Mouse (Mus musculus) kidney, postnatal 0 days (tissue): ENCODE measurements around the gene 4921517D22Rik. TPM values are rescaled to one million over a fixed set of nuclear protein-coding genes. Genes with fewer than 3 reads are reported as not detected.
"Not testable (repeated sequence)": the region's sequence is repeated elsewhere in the genome, so short reads cannot be mapped to it uniquely, and the experiment has no call there.

Experiments used
- ATAC-seq: fragments of 200-750 bp; cut with Nextera tagmentation; replicated peaks from 2 replicates; pipeline ENCODE4 v1.8.0; 2017; ENCODE audit warnings: low read depth, moderate number of reproducible peaks, moderate TSS enrichment, moderate library complexity; ENCODE audit not compliant: low FRiP score
- DNase-seq: peaks from one replicate; pipeline ENCODE4 v3.0.0-alpha.2; 2016; ENCODE audit warnings: low spot score
- H3K27ac ChIP-seq: fragments of 300-500 bp; sonication (generic); 2 replicates; pipeline ENCODE4 v1.5.1; 2014; ENCODE audit warnings: mild to moderate bottlenecking
- H3K27me3 ChIP-seq: fragments of 300-500 bp; sonication (generic); 2 replicates; pipeline ENCODE4 v1.6.1; 2014; ENCODE audit warnings: low read length, mixed read lengths; ENCODE audit not compliant: insufficient read depth
- H3K36me3 ChIP-seq: fragments of 300-500 bp; sonication (generic); 2 replicates; pipeline ENCODE4 v1.6.1; 2014; ENCODE audit warnings: low read length, mixed read lengths; ENCODE audit not compliant: insufficient read depth
- H3K4me1 ChIP-seq: fragments of 300-500 bp; sonication (generic); replicated peaks from 2 replicates; pipeline ENCODE4 v1.6.1; 2014; ENCODE audit warnings: antibody characterized with exemption, low read length, mixed read lengths; ENCODE audit not compliant: insufficient read depth
- H3K4me2 ChIP-seq: fragments of 300-500 bp; sonication (generic); 2 replicates; pipeline ENCODE4 v1.6.1; 2014; ENCODE audit warnings: mild to moderate bottlenecking, low read length, moderate library complexity, mixed read lengths
- H3K4me3 ChIP-seq: fragments of 300-500 bp; sonication (generic); replicated peaks from 2 replicates; pipeline ENCODE4 v1.5.1; 2014; ENCODE audit warnings: low read depth, low read length
- H3K9ac ChIP-seq: fragments of 300-500 bp; sonication (generic); 2 replicates; pipeline ENCODE4 v1.6.1; 2014; ENCODE audit warnings: low read depth, low read length
- H3K9me3 ChIP-seq: fragments of 300-500 bp; sonication (generic); replicated peaks from 2 replicates; pipeline ENCODE4 v1.6.1; 2016; ENCODE audit warnings: low read length, inconsistent platforms, mixed read lengths
- CTCF ChIP-seq: IDR thresholded peaks from 2 replicates; pipeline ENCODE4 v1.5.1; 2016; ENCODE audit warnings: antibody characterized with exemption, low read depth, mild to moderate bottlenecking, moderate library complexity
- WGBS: fragments of 180-500 bp; shearing (Covaris S2); extraction: QIAGEN DNeasy Blood & Tissue Kit; methylation state at CpG from one replicate; pipeline ENCODE4 v1.1.7; 2014; 5-methylcytosine and 5-hydroxymethylcytosine counted together
- polyA plus RNA-seq: library from polyadenylated mRNA; unstranded; fragments of >200 nt; fragmentation: Nextera tagmentation; extraction: Ambion mirVana; gene quantifications from 2 replicates; pipeline ENCODE4 v1.2.1, GENCODE M21; 2015

The 4921517D22Rik gene
- polyA plus RNA-seq, 1 experiment from 2014 or later = not detected

GRCm38 (mm10) chr13:59713710-59714109 lies 19.8 kb upstream of the 4921517D22Rik start:
- no peak overlapping the region for H3K9ac ChIP-seq
- H3K9me3 ChIP-seq = no peaks in the 10 kb centered on the region
- no peak for ATAC-seq
- no peak for DNase-seq
- no peak overlapping the region for H3K27ac ChIP-seq
- TF ChIP-seq CTCF = no peak
- H3K27me3 ChIP-seq = no peaks in the 10 kb centered on the region
- H3K4me2 ChIP-seq = no peak overlapping the region
- H3K4me3 ChIP-seq = no peak overlapping the region
- no peaks in the 10 kb centered on the region for H3K4me1 ChIP-seq
- 44% methylated on average over 3 of the region's 3 CpGs for WGBS
- no peaks in the 10 kb centered on the region for H3K36me3 ChIP-seq

- DNase-seq, H3K4me3 ChIP-seq, H3K4me1 ChIP-seq, H3K9ac ChIP-seq, H3K27ac ChIP-seq, H3K4me2 ChIP-seq, H3K27me3 ChIP-seq, H3K9me3 ChIP-seq, H3K36me3 ChIP-seq, ATAC-seq: not testable (repeated sequence)
- 67% methylated on average over 3 of the region's 3 CpGs for WGBS
Observed at GRCm38 (mm10) chr13:59711984-59712383, 18.1 kb upstream of the 4921517D22Rik start, which contains the start of gene Spata31d1b. Gene Spata31d1b (plus strand): TSS chr13:59712284.

GRCm38 (mm10) chr13:59710230-59710629 lies 16.3 kb upstream of the 4921517D22Rik start, which contains the start of gene Spata31d1a:
Gene Spata31d1a (minus strand): TSS chr13:59710330.
- WGBS = 90% methylated on average over 15 of the region's 15 CpGs
- Histone ChIP-seq H3K4me2 (no peak within 1 kb of the TSS), H3K27me3 (no peaks in the 10 kb centered on the region), H3K27ac (no peak within 1 kb of the TSS), H3K4me3 (no peak within 1 kb of the TSS), H3K9me3 (no peaks in the 10 kb centered on the region), H3K9ac (no peak within 1 kb of the TSS), H3K36me3 (no peaks in the 10 kb centered on the region), H3K4me1 (no peaks in the 10 kb centered on the region)
- ATAC-seq (no peak), DNase-seq (no peak)
- TF ChIP-seq CTCF = no peak

- Histone ChIP-seq H3K27ac (no peak overlapping the region), H3K4me2 (peak overlapping the region; percentile 7; the same call in 1 of the 2 replicates), H3K9me3 (no peaks in the 10 kb centered on the region), H3K27me3 (no peaks in the 10 kb centered on the region), H3K9ac (no peak overlapping the region), H3K36me3 (no peaks in the 10 kb centered on the region), H3K4me3 (no peak overlapping the region), H3K4me1 (no peaks in the 10 kb centered on the region)
- peak; percentile 61 for TF ChIP-seq CTCF
- 37% methylated on average over 12 of the region's 12 CpGs for WGBS
- peak; percentile 70 for DNase-seq
- no peak; the same call in 1 of the 2 replicates for ATAC-seq
Observed at GRCm38 (mm10) chr13:59704562-59704961, 10.7 kb upstream of the 4921517D22Rik start.

- H3K27ac ChIP-seq = no peak overlapping the region
- WGBS = 82% methylated on average over 12 of the region's 12 CpGs
- H3K36me3 ChIP-seq = no peaks in the 10 kb centered on the region
- H3K4me2 ChIP-seq = no peak overlapping the region
- no peaks in the 10 kb centered on the region for H3K9me3 ChIP-seq
- DNase-seq = no peak
- no peaks in the 10 kb centered on the region for H3K27me3 ChIP-seq
- H3K4me3 ChIP-seq = no peak overlapping the region
- no peaks in the 10 kb centered on the region for H3K4me1 ChIP-seq
- H3K9ac ChIP-seq = no peak overlapping the region
- no peak for ATAC-seq
- no peak for TF ChIP-seq CTCF
Observed at GRCm38 (mm10) chr13:59703514-59703913, 9.6 kb upstream of the 4921517D22Rik start.

- 57% methylated on average over 1 of the region's 1 CpGs for WGBS
- ATAC-seq = not testable (repeated sequence)
Observed at GRCm38 (mm10) chr13:59700137-59700536, 6.2 kb upstream of the 4921517D22Rik start.

GRCm38 (mm10) chr13:59699131-59699530 lies 5.2 kb upstream of the 4921517D22Rik start:
- Histone ChIP-seq H3K36me3 (no peaks in the 10 kb centered on the region), H3K9me3 (no peaks in the 10 kb centered on the region), H3K27ac (no peak overlapping the region), H3K27me3 (no peaks in the 10 kb centered on the region), H3K4me1 (no peaks in the 10 kb centered on the region), H3K9ac (no peak overlapping the region), H3K4me3 (no peak overlapping the region), H3K4me2 (no peak overlapping the region)
- DNase-seq (no peak), ATAC-seq (no peak)
- TF ChIP-seq CTCF = no peak
- 90% methylated on average over 8 of the region's 8 CpGs for WGBS

More at GRCm38 (mm10) chr13:59700137-59700536, 6.2 kb upstream of the 4921517D22Rik start:
- not testable (repeated sequence) for H3K36me3 ChIP-seq, H3K27me3 ChIP-seq, DNase-seq, H3K4me3 ChIP-seq, H3K9me3 ChIP-seq, H3K4me2 ChIP-seq, H3K4me1 ChIP-seq, H3K9ac ChIP-seq, H3K27ac ChIP-seq
